Comparison of ENCODE assay signal across 11 mouse cellular contexts in the genomic region with DNA sequence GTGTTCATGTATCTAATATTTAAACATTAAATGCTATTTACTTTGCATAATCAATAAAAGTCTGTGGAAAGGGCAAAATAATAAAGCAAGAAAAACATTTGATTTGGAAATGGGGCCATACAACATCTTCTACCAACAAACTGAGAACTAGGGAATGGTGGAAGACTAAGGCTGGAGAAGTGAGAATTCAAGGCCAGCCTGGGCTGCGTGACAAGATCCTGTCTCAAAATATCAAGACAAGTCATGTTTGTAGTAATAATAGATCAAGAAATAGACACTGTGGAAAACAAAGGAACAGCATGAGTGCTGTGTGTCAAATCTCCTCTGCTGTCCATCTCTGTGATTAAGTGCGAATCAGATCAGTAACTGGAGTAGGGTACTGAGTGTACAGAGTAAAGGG. TPM values are rescaled to one million over a fixed set of nuclear protein-coding genes. Genes with fewer than 3 reads are reported as not detected.
A peak's percentile ranks its signal among the peaks of the same experiment; 100 is the strongest.
DNase-seq lines count a peak whose midpoint lies in the region.
"Had no signal": no experiment of that assay in that cellular context is flagged by ENCODE, and none has a peak within 500 bp of the region (broad histone marks: within the 10 kb centered on the region; RNA-seq: fewer than 3 reads in every experiment).

No protein-coding gene starts in this region.

- DNase-seq in adrenal gland, postnatal 10 days: peak; percentile 47
- DNase-seq in adrenal gland, adult 18-20 months (ENCODE audit: low spot score in 2 of 2): no peak
- DNase-seq in adrenal gland, postnatal 36 days: peak; percentile 49 to 55
- DNase-seq in adrenal gland, postnatal 4 days (ENCODE audit: low spot score in 2 of 2): no peak
- DNase-seq: adrenal gland, postnatal 14 days; cerebellum, adult 11 months; cerebellum, adult 18-20 months; cerebellum, adult 8-10 months; cerebellum, adult 9-11 months; cerebellum, postnatal 36 days; embryo, embryonic 11 days had no signal

RNA-seq across cellular contexts. Expression of a gene that starts 20.3 kb away (rescaled TPM):
- 10 to 100 TPM; 42.3 to 45.6 TPM for total RNA-seq in adrenal gland, postnatal 10 days (2021)
- 10 to 100 TPM; 48.7 to 58.0 TPM for total RNA-seq in adrenal gland, adult 18-20 months (2021)
- total RNA-seq in adrenal gland, postnatal 36 days (2021): 10 to 100 TPM; 58.9 to 75.0 TPM
- total RNA-seq in adrenal gland, postnatal 4 days (2021): 10 to 100 TPM; 72.9 to 74.2 TPM

Comparison
In these comparisons a context has a peak if more than half of its experiments do, and no peak if none do; other contexts are left out.
1. DNase-seq: peak in adrenal gland, postnatal 10 days (single experiment) and adrenal gland, postnatal 36 days (2 of 2); none in adrenal gland, adult 18-20 months (0 of 2) and adrenal gland, postnatal 4 days (0 of 2).